Mouse (Mus musculus) kidney, adult 2 months (tissue): ENCODE measurements at regions not wholly inside any gene's neighbourhood (a gene's known extent, or its start where the extent isn't known, plus 50 kb on each side); places are given as distances from the start of the nearest gene placed in this dataset.

Experiments
- CTCF ChIP-seq: fragments of 200-500 bp; conservative IDR thresholded peaks from 2 replicates; pipeline ENCODE4 v1.5.1; 2011; ENCODE audit warnings: low read depth, mild to moderate bottlenecking, control low read depth, low read length, moderate library complexity, mixed read lengths; ENCODE audit not compliant: insufficient read depth, insufficient read length
- POLR2A ChIP-seq: fragments of 200-500 bp; IDR thresholded peaks from one replicate; pipeline ENCODE4 v1.6.1; 2011; ENCODE audit warnings: low read depth, low read length, control low read depth

- TF ChIP-seq POLR2A (no peak), CTCF (no peak)
Observed at GRCm38 (mm10) chr1:98793320-98793719, 372.4 kb downstream of the Slco6d1 start.
